Mouse (Mus musculus) lung, postnatal 0 days (tissue): ENCODE measurements around the gene Zbtb22. TPM values are rescaled to one million over a fixed set of nuclear protein-coding genes. Genes with fewer than 3 reads are reported as not detected.
"Not testable (repeated sequence)": the region's sequence is repeated elsewhere in the genome, so short reads cannot be mapped to it uniquely, and the experiment has no call there.

ENCODE experiments used
- ATAC-seq: fragments of 200-750 bp; cut with Nextera tagmentation; 2 replicates; pipeline ENCODE4 v1.8.0; 2017; ENCODE audit warnings: moderate library complexity
- DNase-seq: peaks from one replicate; pipeline ENCODE4 v3.0.0-alpha.2; 2016; ENCODE audit warnings: low spot score
- H3K27ac ChIP-seq: fragments of 300-500 bp; sonication (generic); 2 replicates; pipeline ENCODE4 v1.5.1; 2014; ENCODE audit warnings: antibody characterized with exemption, mild to moderate bottlenecking, low read length, mixed read lengths
- H3K27me3 ChIP-seq: fragments of 300-500 bp; sonication (generic); replicated peaks from 2 replicates; pipeline ENCODE4 v1.6.1; 2014; ENCODE audit warnings: low read length, mixed read lengths; ENCODE audit not compliant: insufficient read depth
- H3K36me3 ChIP-seq: fragments of 300-500 bp; sonication (generic); 2 replicates; pipeline ENCODE4 v1.6.1; 2014; ENCODE audit warnings: low read length, mixed read lengths; ENCODE audit not compliant: insufficient read depth
- H3K4me1 ChIP-seq: fragments of 300-500 bp; sonication (generic); 2 replicates; pipeline ENCODE4 v1.6.1; 2014; ENCODE audit warnings: antibody characterized with exemption, low read depth, low read length, mixed read lengths; ENCODE audit not compliant: insufficient read depth
- H3K4me2 ChIP-seq: fragments of 300-500 bp; sonication (generic); replicated peaks from 2 replicates; pipeline ENCODE4 v1.6.1; 2014; ENCODE audit warnings: low read depth, mild to moderate bottlenecking, low read length, moderate library complexity, mixed read lengths
- H3K4me3 ChIP-seq: fragments of 300-500 bp; sonication (generic); 2 replicates; pipeline ENCODE4 v1.5.1; 2014; ENCODE audit warnings: low read depth, low read length
- H3K9ac ChIP-seq: fragments of 300-500 bp; sonication (generic); replicated peaks from 2 replicates; pipeline ENCODE4 v1.6.1; 2014; ENCODE audit warnings: low read depth, mild to moderate bottlenecking
- H3K9me3 ChIP-seq: fragments of 300-500 bp; sonication (generic); 2 replicates; pipeline ENCODE4 v1.6.1; 2016; ENCODE audit warnings: low read length, mixed read lengths
- CTCF ChIP-seq: IDR thresholded peaks from 2 replicates; pipeline ENCODE4 v1.5.1; 2016; ENCODE audit warnings: antibody characterized with exemption, mild to moderate bottlenecking
- EP300 ChIP-seq: IDR thresholded peaks from 2 replicates; pipeline ENCODE4 v1.6.1; 2016; ENCODE audit warnings: antibody characterized with exemption, mild to moderate bottlenecking, control low read depth
- WGBS: fragments of 180-500 bp; shearing (Covaris S2); extraction: QIAGEN DNeasy Blood & Tissue Kit; methylation state at CpG from one replicate; pipeline ENCODE4 v1.1.7; 2014; 5-methylcytosine and 5-hydroxymethylcytosine counted together
- polyA plus RNA-seq: library from polyadenylated mRNA; unstranded; fragments of >200 nt; fragmentation: Nextera tagmentation; extraction: Ambion mirVana; gene quantifications from 2 replicates; pipeline ENCODE4 v1.2.1, GENCODE M21; 2015

Gene Zbtb22
- 16.6 and 17.0 TPM in 2 replicates for polyA plus RNA-seq

DNA sequence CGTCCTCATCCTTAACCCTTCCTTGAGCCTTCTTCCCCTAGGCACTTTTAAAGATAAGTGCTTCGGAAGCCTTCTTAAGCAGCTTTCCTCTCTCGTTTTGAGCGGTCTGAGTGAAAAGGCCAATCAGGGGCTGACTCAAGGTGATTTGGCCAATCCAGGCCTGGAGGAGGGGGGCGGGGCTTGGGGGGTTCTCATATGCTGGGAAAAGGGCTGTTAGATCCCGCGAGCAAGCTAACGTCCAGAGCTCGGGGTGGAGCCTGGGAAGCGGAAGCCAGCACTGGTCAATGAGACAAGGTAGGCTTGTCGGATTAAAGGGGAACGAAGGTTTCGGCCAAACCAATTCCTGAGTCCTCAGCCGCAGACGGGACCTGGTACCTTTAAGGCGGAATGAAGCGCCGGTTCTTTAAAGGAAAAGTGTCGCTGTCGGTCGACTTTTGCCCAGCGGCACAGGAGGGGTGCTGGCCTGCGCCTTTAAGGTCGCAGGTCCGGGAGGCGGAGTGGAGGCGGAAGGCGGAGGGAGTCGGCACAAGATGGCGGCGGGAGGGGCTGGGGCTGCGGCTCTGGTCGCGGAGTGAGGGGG lies at the start of gene Zbtb22, which contains the start of gene Tapbp:
Zbtb22 (plus strand) TSS at position 234 of the 580 bp plus-strand sequence.
Tapbp (plus strand) TSS at position 229 of the 580 bp plus-strand sequence.
- no peak for TF ChIP-seq CTCF
- peak; percentile 75 for TF ChIP-seq EP300
- Histone ChIP-seq H3K27me3 (no peaks in the 10 kb centered on the region), H3K27ac (peak within 1 kb of the TSS; percentile 81), H3K9ac (peak within 1 kb of the TSS; percentile 44; the same call in 1 of the 2 replicates), H3K4me3 (peak within 1 kb of the TSS; percentile 63), H3K4me1 (peaks cover 5% of the 10 kb centered on the region; the same call in 1 of the 2 replicates), H3K9me3 (no peaks in the 10 kb centered on the region), H3K4me2 (peak within 1 kb of the TSS; percentile 65), H3K36me3 (peaks cover 26% of the 10 kb centered on the region; the same call in 1 of the 2 replicates)
- DNase-seq, result peak; percentile 100
- under 1% methylated on average over 32 of the region's 34 CpGs for WGBS
- ATAC-seq, result peak; percentile 91

DNA sequence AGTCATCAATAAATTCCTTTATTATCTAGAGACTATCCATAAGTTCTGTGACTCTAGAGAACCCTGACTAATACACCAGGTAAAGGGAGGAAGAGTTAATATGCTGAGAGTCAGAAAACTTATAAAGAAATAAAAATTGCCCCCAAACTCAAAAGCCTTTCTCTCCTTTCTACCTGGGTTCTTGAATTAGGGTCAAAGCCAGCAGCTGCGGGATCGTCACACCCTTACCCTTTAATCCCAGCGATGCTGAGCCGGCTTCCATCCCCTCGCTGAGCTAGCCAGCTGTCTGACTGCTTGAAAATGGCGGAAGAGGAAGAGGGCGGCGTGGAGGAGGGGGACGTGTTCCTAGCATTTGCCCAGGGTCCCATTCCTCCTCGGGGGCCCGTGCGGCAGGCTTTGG lies 42.2 kb upstream of the Zbtb22 start, which contains the start of gene Gm7029:
Gm7029 (plus strand) TSS at position 301 of the 400 bp plus-strand sequence.
- WGBS, result 83% methylated on average over 3 of the region's 12 CpGs
- H3K27ac ChIP-seq, H3K36me3 ChIP-seq, H3K4me1 ChIP-seq, DNase-seq, ATAC-seq, H3K9ac ChIP-seq, H3K27me3 ChIP-seq, H3K9me3 ChIP-seq, H3K4me3 ChIP-seq, H3K4me2 ChIP-seq: not testable (repeated sequence)

DNA sequence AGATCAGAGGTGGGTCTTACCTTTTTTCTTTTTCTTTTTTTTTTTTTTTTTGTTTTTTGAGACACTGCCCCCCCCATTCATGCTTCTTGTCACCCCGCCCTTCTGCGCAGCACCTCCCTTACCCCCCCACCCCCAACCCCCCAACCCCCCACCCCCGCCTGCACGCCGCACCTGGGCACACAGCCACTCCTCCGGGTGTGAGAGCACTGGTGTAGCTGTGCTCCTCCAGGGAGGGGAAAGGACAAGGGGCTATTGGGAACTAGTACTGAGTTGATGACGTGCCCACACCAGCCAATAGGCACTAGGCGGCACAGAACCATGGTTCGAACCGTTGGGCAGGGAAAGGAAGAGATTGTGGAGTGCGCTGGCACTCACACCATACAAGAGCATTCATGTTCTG lies 41.3 kb upstream of the Zbtb22 start:
- no peak overlapping the region for H3K4me2 ChIP-seq
- no peak for DNase-seq
- H3K27me3 ChIP-seq, result no peaks in the 10 kb centered on the region
- H3K9ac ChIP-seq, result no peak overlapping the region
- 78% methylated on average over 11 of the region's 11 CpGs for WGBS
- H3K27ac ChIP-seq, result no peak overlapping the region
- H3K9me3 ChIP-seq, result no peaks in the 10 kb centered on the region
- TF ChIP-seq CTCF, result no peak
- TF ChIP-seq EP300, result no peak
- H3K4me3 ChIP-seq, result no peak overlapping the region
- H3K36me3 ChIP-seq, result no peaks in the 10 kb centered on the region
- ATAC-seq, result no peak
- no peaks in the 10 kb centered on the region for H3K4me1 ChIP-seq

DNA sequence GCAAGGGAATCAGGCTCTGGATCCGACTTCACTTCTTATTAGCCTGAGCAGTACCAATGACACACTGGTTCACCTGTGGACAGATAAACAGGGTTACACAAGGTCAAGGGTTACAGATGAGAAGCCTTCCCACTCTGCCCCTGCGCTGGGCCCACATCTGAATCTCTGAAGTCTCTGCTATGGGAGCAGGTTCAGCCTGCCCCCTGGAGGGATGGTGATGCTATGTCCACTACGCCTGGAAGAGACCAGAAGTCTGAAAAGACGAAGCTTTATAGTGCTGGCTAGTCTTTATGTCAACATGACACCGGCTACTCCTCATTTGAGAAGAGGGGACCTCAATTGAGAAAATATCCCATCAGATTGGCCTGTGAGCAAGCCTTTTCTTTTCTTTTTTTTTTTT lies 39.9 kb upstream of the Zbtb22 start:
- not testable (repeated sequence) for ATAC-seq, DNase-seq
- 78% methylated on average over 5 of the region's 5 CpGs for WGBS

DNA sequence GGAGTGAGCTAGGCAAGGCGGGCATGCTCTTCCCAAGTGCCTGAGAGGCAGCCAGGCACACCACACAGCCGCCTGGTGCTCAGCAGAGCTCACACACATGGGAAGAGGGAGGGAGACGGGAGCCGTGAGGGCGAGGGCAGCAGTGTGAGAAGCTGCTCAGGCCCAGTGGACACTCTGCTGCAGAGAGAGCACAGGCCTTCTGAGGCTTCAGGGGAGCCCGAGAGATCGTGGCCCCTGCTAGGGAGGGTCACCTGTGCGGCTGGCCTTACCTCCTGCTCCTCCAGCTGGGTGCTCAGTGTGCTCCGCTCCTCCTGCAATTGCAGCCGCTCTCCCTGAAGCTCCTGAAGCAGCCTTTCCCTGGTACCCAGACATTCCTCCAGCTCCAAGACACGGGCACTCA lies 31.4 kb upstream of the Zbtb22 start:
- not testable (repeated sequence) for DNase-seq, H3K4me2 ChIP-seq, H3K36me3 ChIP-seq, H3K27ac ChIP-seq, H3K9ac ChIP-seq, H3K27me3 ChIP-seq, H3K9me3 ChIP-seq, H3K4me1 ChIP-seq, H3K4me3 ChIP-seq, ATAC-seq
- WGBS, result 93% methylated on average over 7 of the region's 11 CpGs

More for the DNA sequence above, 39.9 kb upstream of the Zbtb22 start:
- not testable (repeated sequence) for H3K4me1 ChIP-seq, H3K9me3 ChIP-seq, H3K9ac ChIP-seq, H3K27ac ChIP-seq, H3K4me2 ChIP-seq, H3K36me3 ChIP-seq, H3K27me3 ChIP-seq, H3K4me3 ChIP-seq
- peak; percentile 43 for TF ChIP-seq CTCF

DNA sequence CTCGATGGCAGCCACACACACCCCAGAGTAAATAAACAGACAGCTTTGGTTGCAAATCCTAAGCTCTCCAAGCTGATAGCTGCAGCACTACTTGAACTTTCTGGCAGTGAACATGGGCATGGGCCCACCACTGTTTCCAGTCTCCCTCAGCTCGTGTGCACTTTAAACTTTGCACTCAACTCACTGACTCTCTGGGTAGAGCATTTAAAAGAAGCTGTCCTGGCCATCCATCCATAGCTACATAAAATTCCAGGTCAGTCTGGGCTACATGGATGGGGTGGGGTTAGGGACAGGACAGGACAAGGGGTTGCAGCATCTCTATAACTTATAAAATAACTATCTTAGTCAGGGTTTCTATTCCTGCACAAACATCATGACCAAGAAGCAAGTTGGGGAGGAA lies 27.9 kb upstream of the Zbtb22 start:
- not testable (repeated sequence) for H3K27ac ChIP-seq, H3K4me2 ChIP-seq, H3K27me3 ChIP-seq, H3K9ac ChIP-seq, H3K36me3 ChIP-seq, H3K4me3 ChIP-seq, DNase-seq, H3K9me3 ChIP-seq, ATAC-seq, H3K4me1 ChIP-seq
- 20% methylated on average over 2 of the region's 2 CpGs for WGBS

DNA sequence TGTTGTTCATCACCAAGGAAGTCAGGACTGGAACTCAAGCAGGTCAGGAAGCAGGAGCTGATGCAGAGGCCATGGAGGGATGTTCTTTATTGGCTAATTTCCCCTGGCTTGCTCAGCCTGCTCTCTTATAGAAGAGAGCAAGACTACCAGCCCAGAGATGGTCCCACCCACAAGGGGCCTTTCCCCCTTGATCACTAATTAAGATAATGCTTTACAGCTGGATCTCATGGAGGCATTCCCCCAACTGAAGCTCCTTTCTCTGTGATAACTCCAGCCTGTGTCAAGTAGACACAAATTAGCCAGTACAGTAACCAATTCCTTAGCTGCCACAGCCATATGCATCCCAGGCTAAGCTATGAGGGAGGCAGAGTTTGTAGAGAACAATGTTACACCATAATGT lies 27.5 kb upstream of the Zbtb22 start:
- DNase-seq, H3K4me3 ChIP-seq, ATAC-seq, H3K36me3 ChIP-seq, H3K4me2 ChIP-seq, H3K4me1 ChIP-seq, H3K27ac ChIP-seq, H3K9me3 ChIP-seq, H3K27me3 ChIP-seq, H3K9ac ChIP-seq: not testable (repeated sequence)

DNA sequence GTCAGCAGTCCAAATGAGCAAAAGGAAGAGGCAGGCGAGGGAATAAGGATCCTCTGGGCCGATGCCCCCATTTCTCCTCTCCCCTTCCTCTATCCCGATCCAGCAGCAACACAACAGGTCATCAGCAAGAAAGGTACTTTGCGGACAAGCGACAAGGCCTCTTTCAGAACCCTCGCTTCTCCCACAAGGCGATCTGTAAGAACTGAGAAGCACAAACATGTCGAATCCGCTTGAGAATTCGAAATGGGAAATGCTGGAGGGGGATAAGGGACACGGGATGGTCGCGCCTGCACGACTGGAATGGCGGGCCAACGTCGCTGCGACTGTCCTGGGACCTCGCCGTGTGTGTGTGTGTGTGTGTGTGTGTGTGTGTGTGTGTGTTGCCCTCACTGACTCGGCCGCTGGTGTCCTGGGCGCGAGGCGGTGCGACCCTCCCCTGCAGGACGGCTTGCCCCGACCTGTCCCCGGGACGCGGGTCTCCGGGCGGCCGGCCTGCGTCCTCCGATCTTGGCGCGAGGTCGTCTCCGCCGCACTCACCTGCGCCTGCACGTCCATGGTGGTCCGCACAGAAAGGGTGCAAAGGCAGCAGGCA lies 25.7 kb upstream of the Zbtb22 start:
- H3K9ac ChIP-seq, H3K4me1 ChIP-seq, ATAC-seq, H3K27ac ChIP-seq, DNase-seq, H3K36me3 ChIP-seq, H3K27me3 ChIP-seq, H3K9me3 ChIP-seq: not testable (repeated sequence)
- 0% methylated on average over 22 of the region's 44 CpGs for WGBS
- Histone ChIP-seq H3K4me2 (peak overlapping the region; percentile 66), H3K4me3 (peak overlapping the region; percentile 55)
